Mouse (Mus musculus): Measurements from ENCODE around the gene P3h4.
A peak's percentile ranks its signal among the peaks of the same experiment; 100 is the strongest.
"Not testable (repeated sequence)": the region's sequence is repeated elsewhere in the genome, so short reads cannot be mapped to it uniquely, and the experiment has no call there.

Gene P3h4

DNA sequence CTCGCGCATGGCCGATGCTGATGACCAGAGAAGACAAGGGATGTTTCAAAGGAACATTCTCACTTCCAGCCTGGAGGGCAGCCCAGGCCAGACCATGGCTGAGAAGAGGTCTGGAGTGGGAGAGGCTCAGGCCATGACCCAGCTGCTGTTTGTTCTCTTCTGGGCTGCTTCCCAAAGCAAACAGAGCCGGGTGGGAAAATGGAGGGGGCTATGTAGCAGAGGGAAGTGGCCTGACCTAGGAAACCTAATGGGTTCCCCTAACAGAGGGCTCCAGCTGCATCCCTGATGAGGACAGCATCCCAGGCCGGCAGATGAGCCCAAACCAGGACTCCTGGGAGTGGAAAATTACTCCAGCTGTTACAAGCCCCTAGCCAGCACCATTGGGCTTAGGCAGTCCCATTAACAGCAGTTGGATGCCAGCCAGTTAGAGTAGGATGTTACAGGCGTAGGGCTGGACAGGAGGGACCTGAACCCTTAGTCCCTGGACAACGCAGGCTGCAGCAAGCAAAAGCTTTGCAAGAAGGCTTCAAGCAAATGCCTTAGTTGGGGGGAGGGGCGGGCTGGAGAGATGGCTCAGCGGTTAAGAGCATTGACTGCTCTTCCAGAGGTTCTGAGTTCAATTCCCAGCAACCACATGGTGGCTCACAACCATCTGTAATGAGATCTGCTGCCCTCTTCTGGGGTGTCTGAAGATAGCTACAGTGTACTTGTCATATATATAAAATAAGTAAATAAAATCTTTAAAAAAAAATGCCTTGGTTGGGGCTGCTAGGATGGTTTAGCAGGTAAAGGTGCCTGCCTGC is 23.4 kb downstream of the P3h4 start:
- DNase-seq (ENCODE audit: low read depth) = no peak

DNA sequence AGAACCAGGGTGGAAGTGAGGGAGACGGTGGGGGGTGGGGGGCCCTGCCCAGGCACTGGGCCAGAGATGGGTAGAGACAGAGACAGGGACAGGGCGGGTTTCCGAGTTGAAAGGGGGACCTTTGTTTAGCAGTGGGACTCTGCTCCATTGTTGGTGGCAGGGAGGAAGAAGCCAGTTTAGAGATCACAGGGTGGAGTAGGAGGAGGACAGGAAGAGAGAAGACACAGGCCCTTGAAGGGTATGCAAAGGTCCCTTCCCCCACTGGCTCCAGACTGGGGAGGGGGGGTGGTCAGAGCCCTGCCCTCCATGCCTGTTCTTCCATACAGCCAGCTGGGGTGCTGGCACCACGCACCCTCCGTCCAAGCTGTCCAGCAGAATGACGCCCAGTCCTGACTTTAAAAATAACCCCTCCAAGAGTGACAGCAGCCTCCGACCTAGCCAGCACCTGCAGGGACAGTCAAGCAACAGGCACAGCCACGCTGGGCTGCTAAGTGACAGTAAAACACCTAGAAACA is 24.6 kb downstream of the P3h4 start:
- no peak for DNase-seq (ENCODE audit: low read depth)

DNA sequence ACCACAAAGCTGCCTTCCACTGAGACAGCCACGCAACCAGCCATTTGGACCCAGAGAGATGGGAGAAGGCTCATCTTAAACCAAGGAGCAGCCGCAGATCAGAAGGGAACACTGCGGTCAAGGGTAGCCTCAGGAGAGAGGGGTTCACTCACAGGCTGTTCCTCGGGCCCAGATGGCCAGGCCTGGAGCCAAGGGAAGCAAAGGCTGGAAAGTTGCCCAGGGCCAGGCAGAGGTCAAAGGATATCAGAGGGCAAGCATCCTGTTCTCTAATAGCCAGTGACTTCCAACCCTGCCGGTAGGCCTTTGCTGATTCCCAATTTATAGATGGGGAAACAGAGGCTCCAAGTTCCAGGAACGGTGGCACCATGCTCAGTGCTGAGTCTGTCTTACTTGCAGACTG is 26.0 kb downstream of the P3h4 start:
- DNase-seq (ENCODE audit: low read depth) = no peak

DNA sequence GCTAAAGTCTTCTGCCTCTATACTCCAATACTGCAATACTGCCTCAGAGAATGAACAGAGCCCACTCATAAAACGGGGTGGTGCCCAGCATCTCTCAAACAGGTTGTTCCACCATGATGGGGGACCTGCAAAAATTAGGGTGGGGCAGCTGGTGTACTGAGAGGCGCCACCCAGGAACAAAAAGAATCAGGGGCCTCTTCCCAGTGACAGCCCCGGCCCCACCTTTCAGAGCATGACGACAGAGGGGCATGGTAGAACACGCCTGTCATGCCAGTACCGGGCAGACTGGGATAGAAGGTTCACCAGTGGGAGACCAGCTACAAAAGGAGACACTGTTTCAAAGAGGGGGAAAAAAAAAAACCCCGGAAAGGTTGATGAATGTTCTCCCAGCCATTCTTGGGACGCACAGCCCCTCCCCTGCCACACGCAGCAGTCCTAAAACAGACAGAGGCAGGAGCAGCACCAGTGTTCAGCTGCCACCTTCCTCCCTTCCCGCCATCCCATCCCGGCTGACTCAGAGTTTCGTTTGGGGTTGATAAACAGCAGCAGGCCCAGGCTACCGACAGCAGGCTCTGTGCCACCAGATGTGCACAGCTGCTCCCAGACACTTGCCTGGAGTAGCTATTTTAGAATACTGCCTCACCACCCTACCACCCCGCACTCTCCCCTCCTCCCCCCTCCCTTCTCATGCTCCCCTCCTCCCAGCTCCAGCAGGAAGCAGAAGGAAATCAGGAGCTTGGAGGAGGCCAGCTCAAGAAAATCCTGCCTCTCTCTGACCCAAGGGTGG is 26.9 kb downstream of the P3h4 start:
- DNase-seq (ENCODE audit: low read depth) = peak; percentile 46

DNA sequence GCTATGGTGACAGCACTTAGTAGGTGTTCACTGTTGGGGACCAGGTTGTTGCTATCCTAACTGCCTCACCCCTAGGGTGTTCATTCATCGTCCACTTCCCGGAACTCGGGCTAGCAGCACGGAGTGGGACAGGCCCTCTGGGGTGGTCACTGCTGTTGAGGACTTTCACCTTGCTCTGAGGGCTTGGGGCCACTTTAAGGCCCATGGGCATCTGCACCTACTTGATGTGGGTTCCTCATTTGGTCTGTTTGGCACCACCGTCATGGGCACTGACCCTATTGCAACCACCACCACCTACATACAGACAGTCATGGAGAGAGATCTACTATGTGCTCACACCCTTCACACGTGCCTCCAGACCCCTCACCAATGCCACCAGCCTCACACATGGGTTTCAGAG is 27.5 kb downstream of the P3h4 start:
- DNase-seq (ENCODE audit: low read depth) = no peak

DNA sequence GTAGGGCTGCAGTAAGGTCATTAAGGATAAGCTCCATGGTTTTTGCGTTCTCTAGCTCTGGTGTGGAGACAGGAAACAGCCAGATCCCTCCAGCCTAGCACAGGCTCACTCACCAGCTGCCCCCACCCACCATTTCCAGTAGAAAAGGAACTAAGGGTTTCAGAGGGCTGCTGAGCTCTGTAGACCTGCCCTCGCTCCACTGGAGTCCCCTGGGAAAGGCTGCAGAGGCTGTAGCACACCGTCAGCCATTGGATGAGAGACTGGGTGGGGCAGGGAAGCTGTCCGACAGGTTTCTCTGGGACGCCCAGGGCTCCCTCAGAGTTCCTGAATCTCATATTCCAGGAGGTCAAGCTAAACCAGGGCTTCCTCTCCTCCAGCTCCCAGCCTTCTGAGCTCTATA is 28.1 kb downstream of the P3h4 start:
- DNase-seq (ENCODE audit: low read depth) = no peak

DNA sequence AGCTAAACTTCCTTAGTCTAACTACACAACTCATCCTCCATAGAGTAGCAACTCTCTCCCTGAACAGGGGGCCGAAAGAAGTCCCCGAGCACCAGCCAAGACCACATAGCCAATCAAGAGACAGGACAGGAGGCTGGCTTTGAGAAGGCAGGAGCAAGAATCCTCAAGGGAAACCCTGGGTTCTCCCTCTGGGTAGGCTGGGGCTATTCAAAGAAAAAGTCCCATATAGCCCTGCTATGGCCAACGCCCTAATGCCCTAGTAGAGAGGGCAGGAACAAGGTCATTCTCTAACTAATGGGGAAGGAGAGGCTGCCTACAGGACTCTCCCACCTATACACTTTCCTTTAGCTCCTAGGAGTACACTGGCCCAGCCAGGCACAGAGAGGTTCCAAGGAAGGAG is 29.6 kb downstream of the P3h4 start:
- DNase-seq (ENCODE audit: low read depth) = no peak

DNA sequence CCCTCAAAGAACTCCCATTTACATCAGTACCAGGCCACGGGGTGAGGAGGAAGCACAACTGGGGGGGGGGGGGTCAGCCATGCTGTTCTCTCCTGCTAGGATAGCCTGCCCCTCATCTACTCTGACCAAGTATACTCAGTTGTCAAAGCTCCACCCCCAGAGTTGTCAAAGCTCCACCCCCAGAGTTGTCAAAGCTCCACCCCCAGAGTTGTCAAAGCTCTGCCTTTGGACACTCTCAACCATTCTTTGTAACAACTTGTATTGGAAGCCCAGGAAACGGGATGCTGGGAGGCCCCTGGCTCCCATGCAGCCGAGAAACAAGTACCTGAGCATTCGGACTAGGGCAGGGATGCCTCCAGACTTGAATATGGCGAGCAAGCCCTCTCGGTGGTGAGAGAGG is 32.0 kb downstream of the P3h4 start:
- no peak for DNase-seq (ENCODE audit: low read depth)

DNA sequence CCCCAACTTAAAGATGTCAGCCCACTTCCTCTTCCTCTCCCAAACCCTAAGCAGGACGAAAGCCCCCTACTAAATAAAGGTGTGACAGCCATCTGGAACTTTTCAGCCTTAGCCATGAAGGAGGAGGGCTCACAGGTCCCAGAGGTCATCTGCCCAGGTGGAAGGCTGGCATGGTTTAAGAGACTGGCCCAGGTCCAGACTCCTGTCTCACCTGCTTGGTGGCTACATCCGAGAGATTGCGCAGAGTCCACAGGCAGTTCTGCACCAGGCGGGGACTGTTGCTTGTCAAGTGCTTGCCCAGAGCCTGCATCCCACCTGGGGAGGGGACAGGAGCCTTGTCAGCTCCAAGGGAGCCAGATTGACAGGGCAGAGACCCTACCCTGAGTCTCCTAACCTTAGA is 35.3 kb downstream of the P3h4 start:
- DNase-seq (ENCODE audit: low read depth) = no peak

DNA sequence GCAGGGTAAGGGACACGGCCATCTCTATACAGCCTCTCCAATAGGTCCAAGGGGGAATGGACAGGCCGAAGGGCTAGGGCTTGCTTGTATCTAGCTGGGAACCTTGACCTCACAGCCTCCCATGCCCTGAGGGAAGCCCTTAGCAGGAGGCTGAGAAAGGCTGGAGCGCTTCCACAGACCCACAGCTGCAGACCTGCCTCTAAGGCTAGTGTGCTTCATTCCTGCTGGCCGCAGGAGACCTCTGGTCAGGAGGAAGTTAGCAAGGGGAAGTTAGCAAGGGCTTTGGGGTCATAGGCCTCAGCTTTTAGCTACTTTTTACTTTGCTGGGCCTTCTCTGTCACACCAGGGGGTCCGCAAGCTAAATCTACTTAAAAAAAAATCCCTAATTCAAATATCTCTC is 36.2 kb downstream of the P3h4 start:
- DNase-seq (ENCODE audit: low read depth) = no peak

DNA sequence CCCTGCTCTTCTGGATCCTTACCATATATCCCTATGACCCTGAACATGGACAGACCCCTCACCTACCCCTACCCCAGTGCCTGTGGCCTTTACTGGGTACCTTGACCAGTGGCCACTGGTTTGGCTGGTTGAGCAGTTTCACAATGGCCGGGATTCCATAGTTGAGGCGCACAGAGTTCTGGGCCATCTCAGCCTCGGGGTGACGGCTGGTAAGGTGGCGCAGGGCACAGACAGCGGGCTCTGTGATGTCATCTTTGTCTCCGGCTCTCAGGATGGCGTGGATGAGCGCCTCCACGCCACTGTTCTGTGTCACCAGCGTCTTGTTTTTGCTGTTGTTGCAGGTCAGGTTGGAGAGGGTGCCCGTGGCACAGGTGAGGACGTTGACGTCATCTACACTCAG is 36.6 kb downstream of the P3h4 start:
- DNase-seq (ENCODE audit: low read depth) = no peak

DNA sequence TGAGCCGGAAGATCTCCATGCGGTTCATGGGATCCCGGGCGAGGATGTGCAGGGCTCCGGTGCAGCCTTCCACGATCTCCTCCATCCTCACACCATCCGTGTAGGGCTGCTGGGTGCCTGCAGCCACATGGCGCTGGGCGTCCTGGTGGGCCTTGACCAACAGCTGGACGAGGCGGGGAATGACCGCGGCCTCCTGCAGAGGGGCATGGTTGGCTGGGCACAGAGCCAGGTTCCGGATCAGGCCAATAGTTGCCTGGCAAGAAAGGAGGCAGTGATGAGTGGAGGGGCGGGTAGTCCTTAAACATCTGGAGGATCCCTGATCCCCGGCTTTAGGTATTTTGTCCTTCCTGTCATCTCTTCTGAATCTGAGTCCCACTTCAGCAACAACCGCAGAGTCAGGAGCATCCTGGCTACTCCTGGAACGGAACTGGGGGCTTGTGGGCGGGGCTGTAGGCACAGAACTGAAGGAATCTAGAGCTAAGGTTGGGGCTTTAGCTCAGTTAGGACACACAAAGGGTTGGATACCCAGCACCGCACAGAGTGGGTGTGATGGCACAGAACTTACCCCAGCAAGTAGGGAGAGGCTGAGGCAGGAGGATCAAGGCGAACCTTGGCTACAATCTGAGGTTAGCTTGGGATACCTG is 37.8 kb downstream of the P3h4 start:
- DNase-seq (ENCODE audit: low read depth) = no peak

DNA sequence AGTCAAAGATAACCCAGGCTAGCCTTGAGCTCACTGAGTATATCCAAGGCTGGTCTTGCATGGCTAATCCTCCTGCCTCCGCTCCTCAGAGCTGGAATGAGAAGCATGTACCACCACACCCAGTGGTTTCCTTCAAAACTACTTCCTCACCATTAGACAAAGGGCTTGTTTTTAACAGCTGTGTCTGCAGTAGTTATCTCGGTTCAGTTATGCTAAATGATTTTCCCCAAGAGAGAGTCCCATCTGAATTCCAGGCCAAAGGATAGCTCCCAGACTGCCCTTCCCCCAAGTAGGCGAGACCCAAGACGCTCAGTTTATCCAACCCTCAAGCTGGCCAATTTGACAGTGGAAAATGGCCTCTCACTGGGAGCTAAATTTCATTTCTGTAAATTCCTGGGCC is 38.6 kb downstream of the P3h4 start:
- no peak for DNase-seq (ENCODE audit: low read depth)

DNA sequence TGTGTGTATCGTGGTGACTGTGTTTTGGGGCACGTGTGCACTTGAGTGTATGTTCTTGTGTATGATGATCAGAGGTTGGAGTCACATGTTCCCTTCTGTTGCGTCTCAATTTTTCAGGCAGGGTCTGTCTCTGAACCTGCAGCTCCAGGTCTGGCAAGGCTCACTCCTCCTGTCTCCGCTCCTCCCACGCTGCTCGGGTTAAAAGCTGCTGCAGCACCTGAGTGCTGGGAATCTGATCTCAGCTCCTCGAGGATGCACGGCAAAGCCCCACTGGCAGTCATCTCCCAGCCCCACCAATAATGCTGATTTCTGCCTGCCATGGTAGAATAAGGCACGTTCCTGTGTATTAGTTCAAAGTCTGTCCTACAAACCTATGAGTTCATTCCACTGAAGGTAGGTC is 39.5 kb downstream of the P3h4 start:
- no peak for DNase-seq (ENCODE audit: low read depth)

DNA sequence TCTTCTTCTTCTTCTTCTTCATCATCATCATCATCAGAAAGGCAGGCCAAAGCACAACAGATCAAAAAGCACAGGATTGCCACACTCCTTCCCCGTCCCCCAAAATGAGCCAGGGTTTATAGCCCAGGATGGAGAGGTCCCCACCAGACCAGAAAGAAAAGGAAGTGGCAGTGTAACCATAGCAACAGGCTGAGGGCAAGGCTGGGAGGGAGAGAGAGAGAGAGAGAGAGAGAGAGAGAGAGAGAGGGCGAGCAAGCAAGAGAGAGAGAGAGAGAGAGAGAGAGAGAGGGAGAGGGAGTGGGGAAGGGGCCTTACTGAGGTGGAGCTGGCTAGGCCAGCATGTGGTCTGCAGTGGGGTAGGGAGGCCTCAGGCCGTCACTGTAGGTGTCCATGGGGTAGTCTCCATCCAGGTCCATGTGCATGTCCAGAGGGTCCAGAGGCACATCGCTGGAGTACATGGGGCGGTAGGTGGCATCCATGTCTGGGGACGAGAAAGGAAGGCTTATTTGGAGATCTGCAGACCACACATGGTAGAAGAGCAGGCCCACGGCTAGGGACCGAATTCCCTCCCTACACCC is 42.6 kb downstream of the P3h4 start:
- no peak for DNase-seq (ENCODE audit: low read depth)

DNA sequence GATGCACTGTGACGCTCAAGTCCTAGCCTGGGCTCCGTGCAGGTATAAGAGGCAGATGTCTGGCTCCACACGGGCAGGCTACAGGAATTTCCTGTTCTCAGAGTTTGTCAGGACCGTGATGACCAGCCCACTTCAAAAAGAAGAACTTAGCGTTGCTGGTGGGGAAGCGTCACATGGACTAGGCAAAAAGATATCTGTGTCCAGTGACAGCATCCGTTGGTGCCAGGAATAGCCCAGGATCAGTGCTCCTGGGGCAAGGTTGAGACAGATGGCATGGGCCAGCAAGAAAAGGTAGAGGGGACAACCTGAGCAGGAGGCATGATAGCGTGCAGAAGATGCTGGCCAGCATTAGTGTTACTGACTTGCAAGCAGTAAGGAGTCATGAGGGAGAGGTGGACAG is 44.8 kb downstream of the P3h4 start:
- no peak for DNase-seq (ENCODE audit: low read depth)

DNA sequence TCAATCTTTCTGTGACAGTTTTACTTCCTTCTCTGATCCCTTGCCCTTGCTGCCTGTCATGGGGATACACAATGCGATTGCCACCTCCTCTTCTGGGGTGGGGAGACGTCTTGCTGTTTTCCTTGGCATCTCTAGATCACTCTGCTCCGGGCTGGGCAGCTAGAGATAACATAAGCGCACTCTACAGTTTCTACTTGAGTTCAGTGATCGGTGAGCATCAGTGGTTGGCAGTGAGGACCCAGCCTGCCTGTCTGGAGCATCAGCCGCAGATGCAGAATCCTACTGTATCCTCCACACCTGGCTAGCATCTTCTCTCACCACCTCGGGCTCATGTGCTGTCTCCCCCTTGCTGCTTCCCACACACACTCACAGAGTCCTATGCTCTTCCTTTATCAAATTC is 45.5 kb downstream of the P3h4 start:
- DNase-seq (ENCODE audit: low read depth) = no peak

DNA sequence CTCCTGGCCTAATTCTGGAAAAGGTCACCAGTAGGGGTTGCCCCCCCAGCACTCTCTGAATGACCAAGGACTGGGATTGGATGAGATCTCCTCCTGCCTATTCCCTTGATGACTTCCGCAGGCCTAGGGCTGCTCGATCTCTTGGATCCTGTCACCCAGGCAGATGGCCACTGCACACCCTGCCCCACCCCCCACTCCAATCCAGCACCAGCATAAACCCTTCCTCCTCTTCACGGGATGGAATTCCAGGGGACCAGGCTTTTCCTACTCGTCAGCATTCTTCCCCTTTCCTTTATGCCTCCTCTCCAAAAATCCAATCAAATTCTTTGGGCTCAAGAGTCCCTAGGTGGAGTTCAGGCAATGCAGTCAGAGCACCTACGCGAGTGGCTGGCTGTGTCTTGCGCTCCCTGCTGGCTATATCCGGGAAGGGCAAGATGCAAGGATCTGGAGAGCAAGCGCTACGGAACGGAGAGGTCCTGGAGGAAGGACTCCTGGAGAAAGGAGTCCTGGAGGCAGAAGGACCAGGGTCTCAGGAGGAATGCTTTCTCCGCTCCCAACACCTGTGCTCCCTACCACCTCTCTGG is 51.6 kb downstream of the P3h4 start:
- no peak for DNase-seq (ENCODE audit: low read depth)

DNA sequence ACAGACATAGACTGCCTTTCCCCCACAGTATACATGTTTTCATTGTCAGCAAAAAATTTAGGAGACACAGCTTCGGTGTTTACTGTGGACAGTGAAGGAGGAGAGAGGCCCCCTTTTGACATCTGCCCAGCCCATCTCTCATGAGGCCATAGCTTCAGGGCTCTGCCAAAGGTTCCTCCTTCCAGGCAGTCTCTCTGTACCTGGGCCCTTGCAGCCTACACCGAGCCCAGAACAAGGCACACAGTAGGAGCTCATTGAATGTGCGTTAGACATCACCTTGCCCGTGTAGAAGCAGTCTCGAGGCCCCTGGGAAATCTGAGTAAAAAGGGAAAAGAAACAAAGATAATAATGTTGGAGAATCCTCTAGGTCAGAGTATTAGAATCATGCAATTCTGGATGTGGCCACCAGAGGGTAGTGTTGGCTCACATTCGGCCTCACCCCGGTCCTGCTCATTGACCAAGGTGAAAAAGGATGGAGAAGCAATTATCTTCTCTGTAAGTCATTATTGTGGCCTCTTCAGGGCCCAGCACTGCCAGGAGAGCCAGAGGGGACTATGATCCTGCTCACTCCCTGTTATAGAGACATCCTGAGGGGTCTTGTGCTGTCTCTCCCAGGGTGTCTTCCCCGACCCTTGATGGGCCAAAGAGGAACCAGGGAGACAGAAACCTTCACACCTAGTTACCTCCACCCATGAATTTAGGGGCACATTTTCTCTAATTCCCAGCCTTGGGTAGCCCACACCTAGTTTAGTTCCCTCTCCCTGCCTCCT is 52.2 kb downstream of the P3h4 start:
- peak; percentile 19 for DNase-seq (ENCODE audit: low read depth)

DNA sequence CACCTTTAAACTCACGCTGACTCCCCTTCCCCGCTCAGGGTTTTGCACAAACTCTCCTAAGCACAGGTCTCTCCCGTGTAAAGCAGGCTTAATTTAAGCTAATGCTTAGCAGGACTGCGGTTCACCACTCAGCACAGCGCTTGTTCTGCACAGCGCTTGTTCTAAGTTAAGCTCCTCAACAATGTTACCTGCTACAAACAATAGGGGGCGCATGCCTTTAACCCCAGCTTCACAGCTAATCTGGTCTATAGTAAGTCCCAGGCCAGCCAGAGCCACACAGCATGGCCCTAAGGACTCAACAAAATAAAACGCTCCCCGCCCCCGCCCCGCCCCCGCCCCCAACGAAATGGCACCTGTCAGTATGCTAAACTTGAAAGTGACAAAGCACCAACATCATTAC is 53.6 kb downstream of the P3h4 start:
- not testable (repeated sequence) for DNase-seq (ENCODE audit: low read depth)

DNA sequence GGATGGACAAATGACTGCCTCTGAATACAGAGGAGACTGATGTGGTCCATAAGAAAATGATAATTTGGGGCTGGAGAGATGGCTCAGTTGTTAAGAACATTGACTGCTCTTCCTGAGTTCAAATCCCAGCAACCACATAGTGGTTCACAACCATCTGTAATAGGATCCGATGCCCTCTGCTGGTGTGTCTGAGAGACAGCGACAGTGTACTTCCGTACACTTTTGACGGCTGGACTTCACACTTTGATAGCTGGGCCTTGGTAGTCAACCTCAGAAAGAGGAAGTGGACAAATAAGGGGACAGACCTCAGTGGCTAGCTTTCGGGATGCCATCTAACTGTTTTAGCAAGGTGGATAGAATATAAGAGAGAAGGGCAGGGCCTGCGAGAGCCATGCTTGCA is 54.5 kb downstream of the P3h4 start:
- DNase-seq (ENCODE audit: low read depth) = no peak

Data from fibroblast of lung, adult 2 months (primary cell).